Mouse (Mus musculus) ES-E14 (cell line): ENCODE measurements around the gene Fbxw4.

ENCODE experiments used
- CHD2 ChIP-seq: IDR thresholded peaks from 2 replicates; pipeline ENCODE4 v1.6.1; 2014; ENCODE audit warnings: mild to moderate bottlenecking, low read depth, low read length, inconsistent platforms
- HCFC1 ChIP-seq: IDR thresholded peaks from 2 replicates; pipeline ENCODE4 v1.6.1; 2012; ENCODE audit warnings: low read length, inconsistent platforms, borderline replicate concordance; ENCODE audit not compliant: insufficient read depth
- MAFK ChIP-seq: IDR thresholded peaks from 2 replicates; pipeline ENCODE4 v1.6.1; 2014; ENCODE audit warnings: mild to moderate bottlenecking, low read depth, low read length, inconsistent platforms; ENCODE audit not compliant: insufficient read depth

- TF ChIP-seq MAFK (no peak), CHD2 (no peak), HCFC1 (no peak)
Measured at GRCm38 (mm10) chr19:45629219-45629618, 30.9 kb downstream of the Fbxw4 start.
